Mouse (Mus musculus): ENCODE results near the gene Bmf. TPM values are rescaled to one million over a fixed set of nuclear protein-coding genes. Genes with fewer than 3 reads are reported as not detected.

The Bmf gene
- polyA plus RNA-seq, 1 experiment from 2014 or later, result 2.7 TPM

Other genes starting within 250 kb of the Bmf start
- gene Gpr176, start 176.3 kb downstream of the Bmf start, polyA plus RNA-seq (2016; fragmentation: Nextera tagmentation; extraction: Ambion mirVana), result 0.06 and 0.08 TPM in 2 replicates
- gene Eif2ak4, start 161.1 kb downstream of the Bmf start, polyA plus RNA-seq (2016; fragmentation: Nextera tagmentation; extraction: Ambion mirVana), result 9.5 and 9.8 TPM in 2 replicates
- gene Srp14, start 70.0 kb downstream of the Bmf start, polyA plus RNA-seq (2016; fragmentation: Nextera tagmentation; extraction: Ambion mirVana), result 191 and 198 TPM in 2 replicates
- 84.2 and 86.9 TPM in 2 replicates for gene Bub1b, start 48.5 kb upstream of the Bmf start, polyA plus RNA-seq (2016; fragmentation: Nextera tagmentation; extraction: Ambion mirVana)
- gene Pak6, start 113.6 kb upstream of the Bmf start, polyA plus RNA-seq (2016; fragmentation: Nextera tagmentation; extraction: Ambion mirVana), result 4.6 and 5.8 TPM in 2 replicates
- gene Ankrd63, start 154.3 kb upstream of the Bmf start, polyA plus RNA-seq (2016; fragmentation: Nextera tagmentation; extraction: Ambion mirVana), result 1.2 and 1.4 TPM in 2 replicates
- 1.4 and 1.5 TPM in 2 replicates for gene Plcb2, start 178.8 kb upstream of the Bmf start, polyA plus RNA-seq (2016; fragmentation: Nextera tagmentation; extraction: Ambion mirVana)
- 33.8 and 37.3 TPM in 2 replicates for gene Inafm2, start 196.1 kb upstream of the Bmf start, polyA plus RNA-seq (2016; fragmentation: Nextera tagmentation; extraction: Ambion mirVana)
- gene Ccdc9b, start 213.0 kb upstream of the Bmf start, polyA plus RNA-seq (2016; fragmentation: Nextera tagmentation; extraction: Ambion mirVana), result 2.7 and 3.6 TPM in 2 replicates
- gene Phgr1, start 223.1 kb upstream of the Bmf start, polyA plus RNA-seq (2016; fragmentation: Nextera tagmentation; extraction: Ambion mirVana), result not detected in 2 replicates
- 0.10 and 0.23 TPM in 2 replicates for gene Disp2, start 230.0 kb upstream of the Bmf start, polyA plus RNA-seq (2016; fragmentation: Nextera tagmentation; extraction: Ambion mirVana)

All from heart, embryonic 12.5 days (tissue).